Mouse (Mus musculus): ENCODE measurements around the gene Trit1. TPM values are rescaled to one million over a fixed set of nuclear protein-coding genes. Genes with fewer than 3 reads are reported as not detected.

Gene Trit1
- total RNA-seq, 4 experiments from 2014 or later = 24.4 to 27.4 (median 26.6) TPM

DNA sequence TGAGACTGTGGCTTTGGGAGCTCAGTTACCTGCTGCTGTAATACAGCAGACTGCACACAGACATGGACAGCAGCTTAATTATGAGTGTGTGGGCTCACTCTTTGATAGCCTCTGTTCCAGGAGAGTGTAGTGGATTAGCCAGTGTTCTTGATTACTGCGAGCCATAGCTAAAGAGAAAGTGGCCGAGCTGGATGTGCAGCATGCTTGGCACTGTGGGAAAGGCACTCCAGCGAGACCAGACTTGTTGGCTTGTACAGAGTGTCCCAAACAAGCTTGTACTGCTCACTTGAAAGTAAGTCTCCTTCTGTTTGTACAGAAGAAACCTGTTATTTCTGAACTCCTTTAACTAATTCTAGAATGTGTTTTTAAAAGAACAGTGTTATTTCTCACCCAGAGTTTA lies 29.9 kb downstream of the Trit1 start:
- no peak for DNase-seq (ENCODE audit: low spot score in 2 of 2)

GRCm38 (mm10) chr4:123050681-123051211 lies 34.3 kb downstream of the Trit1 start:
- DNase-seq (ENCODE audit: low spot score in 2 of 2) = peak; percentile 51 to 65

DNA sequence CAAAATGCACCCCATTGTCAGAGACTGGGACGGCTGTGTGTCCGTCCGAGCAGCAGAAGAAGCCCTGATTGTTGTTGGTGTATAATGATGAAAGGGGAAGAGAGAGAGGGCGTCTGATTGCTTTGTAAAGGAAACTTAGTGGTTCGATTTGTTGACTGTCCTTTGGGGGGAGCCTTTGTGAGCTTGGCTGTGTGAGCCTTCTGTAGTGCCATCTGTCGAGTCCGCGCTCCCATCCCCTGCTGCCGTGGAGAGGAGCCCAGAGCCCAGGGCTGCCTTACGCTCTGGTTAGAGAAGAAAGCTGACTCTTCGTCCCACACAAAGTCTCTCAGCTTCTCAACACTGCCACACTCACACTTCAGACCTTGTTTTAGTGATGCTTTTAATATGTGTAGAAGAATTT lies 36.8 kb downstream of the Trit1 start:
- DNase-seq (ENCODE audit: low spot score in 2 of 2) = peak; percentile 65 to 72

DNA sequence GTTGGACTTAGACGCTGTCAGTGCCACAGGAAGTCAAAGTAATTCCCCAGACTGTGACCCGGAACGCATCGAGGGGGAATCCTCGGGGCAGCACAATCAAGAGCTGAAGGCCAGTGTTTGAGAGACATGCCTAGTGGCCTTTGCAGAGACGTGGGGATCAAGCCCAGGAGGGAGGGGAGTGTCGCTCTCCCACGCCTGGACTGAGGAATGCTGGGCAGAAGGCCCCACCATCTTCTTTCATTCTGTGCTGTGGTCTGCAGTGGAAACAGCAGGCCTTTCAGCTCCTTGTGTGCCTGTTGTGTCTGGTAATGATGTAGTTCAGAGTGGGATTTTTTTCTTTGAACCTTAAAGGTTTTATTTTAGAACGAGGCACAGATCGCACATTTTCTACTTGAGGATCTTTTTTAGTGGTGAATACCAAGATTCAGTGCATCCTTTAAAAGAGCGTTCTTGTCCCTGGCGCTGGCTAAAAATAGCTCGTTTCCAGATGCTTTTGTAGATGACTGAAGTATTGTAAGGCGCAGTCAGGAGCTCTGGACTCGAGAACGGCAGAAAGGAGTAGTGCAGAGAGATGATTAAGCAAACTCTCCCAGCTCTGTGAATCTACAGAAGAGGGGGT lies 37.9 kb downstream of the Trit1 start:
- DNase-seq (ENCODE audit: low spot score in 2 of 2) = peak; percentile 27 to 51

DNA sequence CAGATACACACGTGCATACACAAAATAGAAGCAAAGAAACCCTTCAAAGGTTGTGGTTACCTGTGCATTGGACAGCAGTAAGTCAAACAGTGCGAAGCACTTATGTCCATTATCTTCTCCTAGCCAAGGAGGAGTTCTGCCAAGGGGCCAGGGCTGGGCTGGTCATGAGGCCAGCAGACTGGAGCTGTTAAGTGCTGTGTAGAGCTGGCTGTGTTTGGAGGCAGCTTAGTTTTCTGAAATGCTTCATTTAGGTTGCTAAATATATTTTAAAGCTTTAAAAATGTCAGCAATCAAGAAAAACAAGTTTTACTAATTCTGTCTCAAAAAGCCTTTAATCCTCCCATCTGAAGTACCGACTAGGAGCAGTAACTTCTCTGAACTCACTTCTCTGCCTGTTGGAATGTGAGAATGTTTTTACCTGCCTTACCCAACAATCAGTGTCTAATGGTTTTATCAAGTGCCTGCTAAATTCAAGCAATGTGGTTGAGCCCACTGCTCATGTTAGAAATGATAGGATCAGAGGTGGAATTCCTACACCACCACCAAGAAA lies 40.2 kb downstream of the Trit1 start:
- no peak for DNase-seq (ENCODE audit: low spot score in 2 of 2)

- no peak for DNase-seq (ENCODE audit: low spot score in 2 of 2)
Measured at GRCm38 (mm10) chr4:123057957-123058356, 41.6 kb downstream of the Trit1 start.

DNA sequence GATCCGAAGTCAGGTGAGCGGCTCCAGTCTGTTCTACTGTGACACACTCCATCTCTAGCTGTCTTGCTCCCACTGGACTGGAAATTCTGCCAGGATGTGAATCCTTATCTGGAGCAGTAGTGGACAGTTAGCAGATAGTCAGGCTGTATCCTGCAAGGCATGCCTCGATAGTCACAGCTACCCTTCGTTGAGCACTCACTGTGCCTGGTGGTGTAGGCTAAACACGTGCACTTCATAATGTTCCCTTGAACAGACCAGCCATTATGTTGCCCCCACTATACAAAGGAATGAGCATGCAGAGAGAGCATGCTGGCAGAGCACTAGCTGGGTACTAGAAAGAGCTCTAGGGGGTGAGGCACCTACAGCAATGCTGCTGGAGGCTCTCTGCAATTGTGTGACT lies 45.3 kb downstream of the Trit1 start:
- no peak for DNase-seq (ENCODE audit: low spot score in 2 of 2)

DNA sequence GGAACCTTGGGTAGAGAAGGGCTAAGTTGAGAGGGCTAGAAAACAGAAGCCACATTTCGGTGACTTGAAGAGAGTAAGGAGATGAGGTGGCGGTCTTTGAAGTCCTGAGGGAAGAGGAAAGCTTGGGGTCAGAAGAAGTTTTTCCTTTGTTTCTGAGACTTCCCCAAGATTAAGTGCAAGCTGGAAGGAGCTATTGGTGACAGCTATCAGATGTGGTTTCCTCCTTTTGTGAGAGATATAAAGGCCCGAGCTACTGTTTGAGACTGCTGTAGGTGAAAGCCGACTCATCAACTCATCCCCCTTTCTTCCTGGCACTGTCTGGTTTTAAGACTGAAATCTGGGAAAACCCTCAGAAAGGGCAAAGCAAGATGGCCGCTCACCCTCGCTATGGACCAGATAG lies 52.2 kb downstream of the Trit1 start:
- no peak for DNase-seq (ENCODE audit: low spot score in 2 of 2)

DNA sequence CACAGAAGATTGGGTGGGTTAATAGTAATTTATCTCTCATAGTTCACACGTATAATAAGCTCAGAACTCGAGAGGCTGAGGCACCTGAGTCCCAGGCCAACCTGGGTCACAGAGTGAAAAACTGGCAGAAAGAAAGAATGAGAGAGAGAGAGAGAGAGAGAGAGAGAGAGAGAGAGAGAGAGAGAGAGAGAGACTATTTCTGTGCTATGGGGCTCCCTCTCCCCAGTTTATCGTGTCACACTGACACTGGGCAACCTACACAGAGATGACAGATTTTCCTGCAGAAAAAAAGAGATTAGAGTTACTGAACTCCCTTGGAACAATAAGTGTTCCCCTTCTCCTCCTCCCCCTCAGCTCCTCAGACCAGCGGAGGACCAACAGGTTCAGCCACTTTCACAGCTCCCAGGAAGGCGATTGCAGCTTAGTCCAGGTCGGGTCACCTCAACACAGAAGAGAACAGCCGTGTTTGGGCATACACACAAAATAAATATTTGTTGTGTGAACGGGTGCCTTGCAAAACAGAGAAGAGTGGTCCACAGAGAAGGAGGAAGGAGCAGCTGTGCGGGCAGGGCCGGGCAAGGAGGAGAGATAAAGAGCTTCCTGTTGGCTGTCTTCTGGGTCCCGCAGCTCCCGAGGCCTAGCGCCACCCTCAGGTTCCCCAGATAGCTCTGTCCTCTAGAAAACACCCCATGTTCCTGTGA lies 55.0 kb downstream of the Trit1 start:
- no peak for DNase-seq (ENCODE audit: low spot score in 2 of 2)

GRCm38 (mm10) chr4:123076928-123077327 lies 60.5 kb downstream of the Trit1 start:
- DNase-seq (ENCODE audit: low spot score in 2 of 2) = no peak

GRCm38 (mm10) chr4:123078231-123078630 lies 61.8 kb downstream of the Trit1 start:
- DNase-seq (ENCODE audit: low spot score in 2 of 2) = no peak

- DNase-seq (ENCODE audit: low spot score in 2 of 2) = no peak
Measured at GRCm38 (mm10) chr4:123080791-123081190, 64.4 kb downstream of the Trit1 start.

DNA sequence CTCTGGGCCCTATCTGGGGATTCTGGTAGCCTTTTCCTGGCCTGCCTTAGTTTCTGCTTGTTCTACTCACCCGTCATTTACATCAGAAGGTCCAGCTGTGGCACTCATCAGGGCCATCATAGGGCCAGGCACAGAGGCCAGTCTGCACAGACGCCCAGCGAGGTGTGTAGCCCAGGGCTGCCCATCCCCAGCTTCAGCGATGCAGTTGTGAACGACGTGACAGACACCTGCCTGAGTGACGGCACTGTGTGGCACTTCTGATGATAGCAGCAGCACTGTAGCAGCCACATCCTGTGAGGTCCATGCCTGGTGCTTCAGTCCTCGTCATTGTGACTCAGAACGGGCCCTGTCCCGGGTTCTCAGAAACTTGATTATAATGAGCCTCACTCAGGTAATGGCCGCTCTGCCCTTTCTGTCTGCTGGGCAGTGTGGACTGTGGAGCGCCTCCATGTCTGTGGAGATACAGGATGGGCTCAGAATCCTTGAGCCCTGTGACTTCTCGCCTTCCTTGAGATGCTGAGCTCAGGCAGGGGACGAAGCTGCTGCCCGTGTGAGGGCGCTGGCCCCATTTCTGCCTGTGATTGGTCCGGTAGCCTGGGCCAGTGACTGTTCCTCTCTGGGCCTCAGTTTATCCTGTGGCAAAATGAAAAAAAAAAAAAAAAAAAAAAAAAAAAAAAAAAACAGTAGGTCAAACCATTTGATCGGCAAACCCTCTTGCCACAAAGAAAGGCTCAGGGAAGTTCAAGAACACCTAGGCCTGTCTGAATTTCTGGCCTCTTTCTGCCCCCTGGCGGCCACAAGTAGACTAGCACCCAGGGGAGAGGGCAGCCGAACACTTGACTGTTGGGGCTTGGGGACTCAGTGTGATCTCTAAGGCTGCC lies 66.1 kb downstream of the Trit1 start:
- peak in 1 of 2 experiments; percentile 55 for DNase-seq (ENCODE audit: low spot score in 2 of 2)

- no peak for DNase-seq (ENCODE audit: low spot score in 2 of 2)
Measured at GRCm38 (mm10) chr4:123083323-123083902, 67.0 kb downstream of the Trit1 start.

GRCm38 (mm10) chr4:123085290-123085689 lies 68.9 kb downstream of the Trit1 start:
- DNase-seq (ENCODE audit: low spot score in 2 of 2) = no peak

DNA sequence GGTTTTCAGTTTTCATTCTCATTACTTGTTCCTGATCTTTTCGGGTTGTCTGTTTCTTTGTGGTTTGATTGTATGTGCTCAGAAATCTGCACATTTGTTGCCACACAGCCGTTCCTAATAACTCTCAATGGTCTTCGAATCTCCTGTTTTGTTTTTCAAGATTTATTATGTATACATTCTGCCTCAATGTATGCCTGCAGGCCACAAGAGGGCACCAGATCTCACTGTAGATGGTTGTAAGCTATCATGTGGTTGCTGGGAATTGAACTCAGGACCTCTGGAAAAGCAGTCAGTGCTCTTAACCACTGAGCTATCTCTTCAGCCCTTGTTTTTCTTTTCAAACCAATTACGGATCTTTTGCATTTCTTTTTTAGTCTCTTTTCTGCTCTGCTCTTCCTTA lies 70.0 kb downstream of the Trit1 start:
- DNase-seq (ENCODE audit: low spot score in 2 of 2) = no peak

DNA sequence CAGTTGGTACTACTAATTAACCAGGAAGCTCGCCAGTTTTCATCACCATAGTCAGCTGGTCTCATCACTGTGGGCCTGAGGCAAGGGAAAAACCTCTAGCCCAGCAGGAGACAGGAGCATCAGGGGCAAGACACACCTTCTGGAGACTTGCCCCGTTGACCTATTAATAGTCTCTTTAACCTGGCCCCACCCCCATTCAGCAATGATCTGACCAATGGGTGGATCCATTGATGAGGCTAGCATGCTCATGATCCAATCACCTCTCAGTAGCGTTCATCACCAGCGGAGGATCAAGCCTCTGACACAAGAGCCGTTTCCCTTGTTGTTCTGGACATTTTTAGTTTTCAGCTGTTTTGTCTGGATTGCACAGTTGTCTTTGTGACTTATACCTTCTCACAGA lies 76.2 kb downstream of the Trit1 start:
- DNase-seq (ENCODE audit: low spot score in 2 of 2) = no peak

- no peak for DNase-seq (ENCODE audit: low spot score in 2 of 2)
Measured at GRCm38 (mm10) chr4:123093064-123093776, 76.8 kb downstream of the Trit1 start.

- DNase-seq (ENCODE audit: low spot score in 2 of 2) = no peak
Measured at GRCm38 (mm10) chr4:123093869-123094268, 77.5 kb downstream of the Trit1 start.
